Comparison of ENCODE assay signal across 8 mouse cellular contexts in genomic region chr3:88297321-88297851, GRCm38 (mm10). TPM values are rescaled to one million over a fixed set of nuclear protein-coding genes. Genes with fewer than 3 reads are reported as not detected.
DNase-seq lines count a peak whose midpoint lies in the region; ATAC-seq and TF ChIP-seq lines count a peak whose summit lies in the region.

No protein-coding gene starts in this region.

- WGBS in lung, embryonic 15.5 days, result under 1% methylated on average over 30 of the region's 30 CpGs
- under 1% methylated on average over 30 of the region's 30 CpGs for WGBS in bone marrow, adult 2 months
- WGBS in forebrain, embryonic 11.5 days, result under 1% methylated on average over 30 of the region's 30 CpGs
- under 1% methylated on average over 30 of the region's 30 CpGs for WGBS in midbrain, embryonic 14.5 days

- no peak for TF ChIP-seq CTCF in bone marrow, adult 2 months (IDR thresholded peaks at IDR 0.05; ENCODE audit: control insufficient read depth, insufficient read depth, low read length)

- no peak for ATAC-seq in lung, embryonic 15.5 days (ENCODE audit: borderline replicate concordance, extremely low read depth, low FRiP score, low TSS enrichment)
- ATAC-seq in forebrain, embryonic 11.5 days (replicated peaks; ENCODE audit: low FRiP score), result no peak
- peak; percentile 15; the same call in 1 of the 2 replicates for ATAC-seq in midbrain, embryonic 14.5 days (ENCODE audit: low FRiP score, low TSS enrichment)
- ATAC-seq in cerebellum, adult (ENCODE audit: insufficient number of reproducible peaks, low FRiP score, low TSS enrichment), result no peak

- peak overlapping the region; percentile 95 for H3K27ac ChIP-seq in lung, embryonic 15.5 days
- peak overlapping the region; percentile 84 for H3K27ac ChIP-seq in bone marrow, adult 2 months (ENCODE audit: control insufficient read depth, insufficient read depth, low read depth, low read length, poor library complexity)
- H3K27ac ChIP-seq in forebrain, embryonic 11.5 days (ENCODE audit: low read depth, low read length), result peak overlapping the region; percentile 81
- H3K27ac ChIP-seq in midbrain, embryonic 14.5 days (replicated peaks; ENCODE audit: low read depth, low read length), result peak overlapping the region; percentile 84

- no peaks in the 10 kb centered on the region for H3K9me3 ChIP-seq in lung, embryonic 15.5 days
- H3K9me3 ChIP-seq in forebrain, embryonic 11.5 days (ENCODE audit: control insufficient read depth, low read length), result no peaks in the 10 kb centered on the region
- H3K9me3 ChIP-seq in midbrain, embryonic 14.5 days (ENCODE audit: control insufficient read depth, low read length), result no peaks in the 10 kb centered on the region

- no peaks in the 10 kb centered on the region for H3K27me3 ChIP-seq in lung, embryonic 15.5 days
- H3K27me3 ChIP-seq in forebrain, embryonic 11.5 days (ENCODE audit: control insufficient read depth, insufficient read depth, low read length), result no peaks in the 10 kb centered on the region
- no peaks in the 10 kb centered on the region for H3K27me3 ChIP-seq in midbrain, embryonic 14.5 days (ENCODE audit: control insufficient read depth, insufficient read depth, low read length)

- H3K36me3 ChIP-seq in lung, embryonic 15.5 days, result peaks cover 33% of the 10 kb centered on the region
- peaks cover 16% of the 10 kb centered on the region for H3K36me3 ChIP-seq in forebrain, embryonic 11.5 days (ENCODE audit: control insufficient read depth, insufficient read depth, low read length)
- H3K36me3 ChIP-seq in midbrain, embryonic 14.5 days (ENCODE audit: control insufficient read depth, insufficient read depth, low read length), result peaks cover 35% of the 10 kb centered on the region

- peak overlapping the region; percentile 85 for H3K4me3 ChIP-seq in lung, embryonic 15.5 days
- peak overlapping the region; percentile 97 for H3K4me3 ChIP-seq in bone marrow, adult 2 months (replicated peaks; ENCODE audit: control insufficient read depth, low read depth, low read length)
- H3K4me3 ChIP-seq in forebrain, embryonic 11.5 days (ENCODE audit: low read depth, low read length), result peak overlapping the region; percentile 80
- H3K4me3 ChIP-seq in midbrain, embryonic 14.5 days (replicated peaks; ENCODE audit: low read depth, low read length), result peak overlapping the region; percentile 57

- peak overlapping the region; percentile 74 for H3K4me2 ChIP-seq in lung, embryonic 15.5 days
- H3K4me2 ChIP-seq in forebrain, embryonic 11.5 days (ENCODE audit: low read depth, low read length, severe bottlenecking), result peak overlapping the region; percentile 90
- H3K4me2 ChIP-seq in midbrain, embryonic 14.5 days (ENCODE audit: low read length), result peak overlapping the region; percentile 69

- no peak for TF ChIP-seq POLR2A in bone marrow, adult 2 months (IDR thresholded peaks at IDR 0.05; ENCODE audit: borderline replicate concordance, control insufficient read depth, low read depth, low read length)

- peak overlapping the region; percentile 83 for H3K9ac ChIP-seq in lung, embryonic 15.5 days
- peak overlapping the region; percentile 93 for H3K9ac ChIP-seq in forebrain, embryonic 11.5 days (ENCODE audit: low read length)
- peak overlapping the region; percentile 68 for H3K9ac ChIP-seq in midbrain, embryonic 14.5 days (replicated peaks; ENCODE audit: low read length)

- no peak for DNase-seq in lung, postnatal 10 days
- DNase-seq in forebrain, embryonic 11.5 days (ENCODE audit: low spot score), result no peak
- DNase-seq in layer of hippocampus, adult 9-11 months, result peak; percentile 68
- peak; percentile 47 for DNase-seq in midbrain, embryonic 14.5 days
- DNase-seq in urinary bladder, postnatal 14 days (ENCODE audit: low spot score), result no peak

- H3K4me1 ChIP-seq in lung, embryonic 15.5 days, result peaks cover 17% of the 10 kb centered on the region
- H3K4me1 ChIP-seq in bone marrow, adult 2 months (ENCODE audit: control insufficient read depth, insufficient read depth, low read length), result no peaks in the 10 kb centered on the region; the same call in none of the 2 replicates
- peaks cover 5% of the 10 kb centered on the region for H3K4me1 ChIP-seq in forebrain, embryonic 11.5 days (replicated peaks; ENCODE audit: control insufficient read depth, insufficient read depth, low read length)
- H3K4me1 ChIP-seq in midbrain, embryonic 14.5 days (ENCODE audit: control insufficient read depth, insufficient read depth, low read length), result peaks cover 9% of the 10 kb centered on the region

RNA-seq across cellular contexts. Expression of gene Cct3, which starts 0.5 kb away (rescaled TPM):
- polyA plus RNA-seq in lung, embryonic 15.5 days (2015; fragmentation: Nextera tagmentation; extraction: Ambion mirVana), result 525 and 549 TPM in 2 replicates
- 63.5 and 81.0 TPM in 2 replicates for polyA plus RNA-seq in bone marrow, adult 2 months (2011; ENCODE audit: insufficient read depth, insufficient read length, low replicate concordance, missing spikeins)
- polyA plus RNA-seq in forebrain, embryonic 11.5 days (2014; fragmentation: Nextera tagmentation; extraction: Ambion mirVana), result 725 and 780 TPM in 2 replicates
- 444 and 493 TPM in 2 replicates for polyA plus RNA-seq in midbrain, embryonic 14.5 days (2014; fragmentation: Nextera tagmentation; extraction: Ambion mirVana)

RNA-seq across cellular contexts. Expression of gene Tsacc, which starts 0.6 kb away (rescaled TPM):
- polyA plus RNA-seq in lung, embryonic 15.5 days (2015; fragmentation: Nextera tagmentation; extraction: Ambion mirVana), result 10.0 and 12.2 TPM in 2 replicates
- 2.1 and 16.1 TPM in 2 replicates for polyA plus RNA-seq in bone marrow, adult 2 months (2011; ENCODE audit: insufficient read depth, insufficient read length, low replicate concordance, missing spikeins)
- 10.4 and 12.2 TPM in 2 replicates for polyA plus RNA-seq in forebrain, embryonic 11.5 days (2014; fragmentation: Nextera tagmentation; extraction: Ambion mirVana)
- polyA plus RNA-seq in midbrain, embryonic 14.5 days (2014; fragmentation: Nextera tagmentation; extraction: Ambion mirVana), result 8.0 and 8.1 TPM in 2 replicates

RNA-seq across cellular contexts. Expression of gene Gm38392, which starts 10.4 kb away (rescaled TPM):
- 0.23 and 0.35 TPM in 2 replicates for polyA plus RNA-seq in lung, embryonic 15.5 days (2015; fragmentation: Nextera tagmentation; extraction: Ambion mirVana)
- not detected in 2 replicates for polyA plus RNA-seq in bone marrow, adult 2 months (2011; ENCODE audit: insufficient read depth, insufficient read length, low replicate concordance, missing spikeins)
- 0.16 TPM in 1 of 2 replicates, not detected in the other for polyA plus RNA-seq in forebrain, embryonic 11.5 days (2014; fragmentation: Nextera tagmentation; extraction: Ambion mirVana)
- not detected in 2 replicates for polyA plus RNA-seq in midbrain, embryonic 14.5 days (2014; fragmentation: Nextera tagmentation; extraction: Ambion mirVana)

RNA-seq across cellular contexts. Expression of gene Glmp, which starts 27.4 kb away (rescaled TPM):
- 192 and 203 TPM in 2 replicates for polyA plus RNA-seq in lung, embryonic 15.5 days (2015; fragmentation: Nextera tagmentation; extraction: Ambion mirVana)
- polyA plus RNA-seq in bone marrow, adult 2 months (2011; ENCODE audit: insufficient read depth, insufficient read length, low replicate concordance, missing spikeins), result 18.0 and 79.0 TPM in 2 replicates
- polyA plus RNA-seq in forebrain, embryonic 11.5 days (2014; fragmentation: Nextera tagmentation; extraction: Ambion mirVana), result 77.2 and 87.2 TPM in 2 replicates
- 56.6 and 64.3 TPM in 2 replicates for polyA plus RNA-seq in midbrain, embryonic 14.5 days (2014; fragmentation: Nextera tagmentation; extraction: Ambion mirVana)

RNA-seq across cellular contexts. Expression of gene Tmem79, which starts 38.6 kb away (rescaled TPM):
- polyA plus RNA-seq in lung, embryonic 15.5 days (2015; fragmentation: Nextera tagmentation; extraction: Ambion mirVana), result 7.5 and 9.5 TPM in 2 replicates
- 1.8 and 3.1 TPM in 2 replicates for polyA plus RNA-seq in bone marrow, adult 2 months (2011; ENCODE audit: insufficient read depth, insufficient read length, low replicate concordance, missing spikeins)
- 1.6 and 2.7 TPM in 2 replicates for polyA plus RNA-seq in forebrain, embryonic 11.5 days (2014; fragmentation: Nextera tagmentation; extraction: Ambion mirVana)
- 1.2 and 1.7 TPM in 2 replicates for polyA plus RNA-seq in midbrain, embryonic 14.5 days (2014; fragmentation: Nextera tagmentation; extraction: Ambion mirVana)

Comparison
In these comparisons a context has a peak if more than half of its experiments do, and no peak if none do; other contexts are left out.
1. DNase-seq: peak in layer of hippocampus, adult 9-11 months (single experiment) and midbrain, embryonic 14.5 days (single experiment); none in lung, postnatal 10 days (single experiment), forebrain, embryonic 11.5 days (single experiment) and urinary bladder, postnatal 14 days (single experiment).
2. Peak in every context shown above with its lines, with median percentiles within 50 percentile points of each other: H3K27ac ChIP-seq, H3K4me2 ChIP-seq, H3K4me3 ChIP-seq and H3K9ac ChIP-seq.